Comparison of ENCODE assay signal across 13 mouse cellular contexts in genomic region chr8:15496248-15496647, GRCm38 (mm10).
A peak's percentile ranks its signal among the peaks of the same experiment; 100 is the strongest.
DNase-seq lines count a peak whose midpoint lies in the region; ATAC-seq and TF ChIP-seq lines count a peak whose summit lies in the region.
"Had no signal": no experiment of that assay in that cellular context is flagged by ENCODE, and none has a peak within 500 bp of the region (broad histone marks: within the 10 kb centered on the region; RNA-seq: fewer than 3 reads in every experiment).

No protein-coding gene starts in this region.

- peak; percentile 44 for DNase-seq in forebrain, embryonic 14.5 days (ENCODE audit: low spot score)
- peak; percentile 43 for DNase-seq in brain, embryonic 14.5 days (ENCODE audit: low read depth)
- DNase-seq in layer of hippocampus, postnatal 10 days (ENCODE audit: low spot score in 2 of 2), result peak; percentile 18 to 32
- no peak for DNase-seq in urinary bladder, postnatal 14 days (ENCODE audit: low spot score)
- DNase-seq in urinary bladder, postnatal 36 days (ENCODE audit: low spot score in 2 of 2), result no peak
- DNase-seq in gastrocnemius, adult 18-20 months (ENCODE audit: low spot score), result no peak
- DNase-seq: adrenal gland, postnatal 14 days; cerebellum, postnatal 25 days; kidney, adult 18-20 months; lung, postnatal 10 days had no signal

- TF ChIP-seq POLR2A in brain, embryonic 14.5 days (IDR thresholded peaks at IDR 0.05; ENCODE audit: borderline replicate concordance, extremely low read depth, insufficient read depth, insufficient read length, poor library complexity, severe bottlenecking), result no peak
- no peak for TF ChIP-seq POLR2A in olfactory bulb, adult 2 months (IDR thresholded peaks at IDR 0.05; ENCODE audit: insufficient read depth, low read depth, low read length)

- ATAC-seq in forebrain, embryonic 14.5 days, result no peak; the same call in 1 of the 2 replicates
- ATAC-seq in forebrain, embryonic 12.5 days (ENCODE audit: low FRiP score), result no peak

- H3K4me1 ChIP-seq in forebrain, embryonic 14.5 days (ENCODE audit: control insufficient read depth, insufficient read depth, low read length), result no peaks in the 10 kb centered on the region
- no peaks in the 10 kb centered on the region for H3K4me1 ChIP-seq in forebrain, embryonic 12.5 days
- H3K4me1 ChIP-seq in olfactory bulb, adult 2 months (ENCODE audit: control insufficient read depth, insufficient read depth, low read length), result peaks cover 6% of the 10 kb centered on the region
- H3K4me1 ChIP-seq: heart, embryonic 15.5 days had no signal

- no peaks in the 10 kb centered on the region for H3K9me3 ChIP-seq in forebrain, embryonic 14.5 days (replicated peaks; ENCODE audit: control insufficient read depth, low read length)
- no peaks in the 10 kb centered on the region for H3K9me3 ChIP-seq in forebrain, embryonic 12.5 days
- H3K9me3 ChIP-seq: heart, embryonic 15.5 days had no signal

- no peaks in the 10 kb centered on the region for H3K36me3 ChIP-seq in forebrain, embryonic 14.5 days (ENCODE audit: control insufficient read depth, insufficient read depth, low read length)
- no peaks in the 10 kb centered on the region for H3K36me3 ChIP-seq in forebrain, embryonic 12.5 days (replicated peaks)
- H3K36me3 ChIP-seq: heart, embryonic 15.5 days had no signal

- H3K27ac ChIP-seq in forebrain, embryonic 14.5 days (ENCODE audit: low read depth, low read length), result no peak overlapping the region
- no peak overlapping the region for H3K27ac ChIP-seq in forebrain, embryonic 12.5 days
- H3K27ac ChIP-seq in olfactory bulb, adult 2 months (ENCODE audit: insufficient read depth, low read depth, low read length), result peak overlapping the region; percentile 8; the same call in 1 of the 2 replicates
- H3K27ac ChIP-seq: heart, embryonic 15.5 days had no signal

- no peak overlapping the region for H3K4me3 ChIP-seq in forebrain, embryonic 14.5 days (ENCODE audit: low read depth, low read length)
- no peak overlapping the region for H3K4me3 ChIP-seq in forebrain, embryonic 12.5 days (replicated peaks)
- peak overlapping the region; percentile 15; the same call in 1 of the 2 replicates for H3K4me3 ChIP-seq in olfactory bulb, adult 2 months (ENCODE audit: insufficient read depth, low read depth, low read length)
- H3K4me3 ChIP-seq: heart, embryonic 15.5 days had no signal

- H3K27me3 ChIP-seq in forebrain, embryonic 14.5 days (replicated peaks; ENCODE audit: control insufficient read depth, insufficient read depth, low read length), result no peaks in the 10 kb centered on the region
- H3K27me3 ChIP-seq in forebrain, embryonic 12.5 days, result no peaks in the 10 kb centered on the region
- H3K27me3 ChIP-seq: heart, embryonic 15.5 days had no signal

- H3K4me2 ChIP-seq in forebrain, embryonic 14.5 days (ENCODE audit: low read length), result no peak overlapping the region
- no peak overlapping the region for H3K4me2 ChIP-seq in forebrain, embryonic 12.5 days
- H3K4me2 ChIP-seq: heart, embryonic 15.5 days had no signal

- WGBS in forebrain, embryonic 14.5 days, result 79% methylated on average over 11 of the region's 11 CpGs
- WGBS in forebrain, embryonic 12.5 days, result 80% methylated on average over 11 of the region's 11 CpGs
- 29% methylated on average over 11 of the region's 11 CpGs for WGBS in olfactory bulb, adult 2 months

- H3K9ac ChIP-seq in forebrain, embryonic 14.5 days (ENCODE audit: low read length), result no peak overlapping the region
- no peak overlapping the region for H3K9ac ChIP-seq in forebrain, embryonic 12.5 days
- H3K9ac ChIP-seq: heart, embryonic 15.5 days had no signal

- TF ChIP-seq CTCF in brain, embryonic 14.5 days (IDR thresholded peaks at IDR 0.05; ENCODE audit: borderline replicate concordance, extremely low read depth, insufficient read depth, insufficient read length), result no peak
- TF ChIP-seq CTCF in olfactory bulb, adult 2 months (IDR thresholded peaks at IDR 0.05; ENCODE audit: insufficient read depth, low read depth, low read length), result no peak

Comparison
In these comparisons a context has a peak if more than half of its experiments do, and no peak if none do; other contexts are left out.
1. DNase-seq: peak in forebrain, embryonic 14.5 days (single experiment), brain, embryonic 14.5 days (single experiment) and layer of hippocampus, postnatal 10 days (2 of 2); none in urinary bladder, postnatal 14 days (single experiment), urinary bladder, postnatal 36 days (0 of 2) and gastrocnemius, adult 18-20 months (single experiment).